Mouse (Mus musculus): ENCODE measurements at regions not wholly inside any gene's neighbourhood (a gene's known extent, or its start where the extent isn't known, plus 50 kb on each side); places are given as distances from the start of the nearest gene placed in this dataset.

- ATAC-seq = no peak
- Histone ChIP-seq H3K36me3 (ENCODE audit: control insufficient read depth, insufficient read depth, low read length) (no peaks in the 10 kb centered on the region), H3K9ac (ENCODE audit: low read depth, low read length) (no peak overlapping the region), H3K4me3 (ENCODE audit: low read length) (no peak overlapping the region), H3K4me2 (ENCODE audit: low read length) (no peak overlapping the region), H3K27ac (ENCODE audit: low read depth, low read length) (no peak overlapping the region), H3K4me1 (ENCODE audit: control insufficient read depth, insufficient read depth, low read depth, low read length) (peaks cover 9% of the 10 kb centered on the region), H3K9me3 (ENCODE audit: control insufficient read depth, low read length) (no peaks in the 10 kb centered on the region), H3K27me3 (replicated peaks; ENCODE audit: control insufficient read depth, insufficient read depth, low read length) (0 out of 2 replicates have a peak, but pooled peaks cover 2% of the 10 kb centered on the region)
- 69% methylated on average over 2 of the region's 2 CpGs for WGBS
These were observed 54.9 kb upstream of the Shb start for GRCm38 (mm10) chr4:45587202-45587601.

DNA sequence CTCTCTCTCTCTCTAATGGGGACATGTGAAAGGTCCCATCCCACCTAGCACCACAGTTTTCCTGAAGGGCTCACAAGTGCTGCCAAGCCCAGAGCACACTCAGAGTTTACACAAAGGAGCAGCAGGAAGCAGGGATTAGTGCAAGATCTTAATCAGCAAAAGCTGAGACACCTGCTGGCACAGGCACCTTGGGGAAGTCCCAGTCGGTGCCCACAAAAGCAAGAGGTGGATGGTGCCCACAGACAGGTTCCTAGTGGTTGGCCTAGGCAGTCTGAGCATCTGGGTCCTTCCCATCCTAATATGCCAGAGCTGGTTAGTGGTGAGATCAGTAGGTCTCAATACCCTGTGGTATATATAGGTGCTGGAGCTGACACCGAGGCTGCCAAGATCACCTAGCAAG, 54.0 kb upstream of the Shb start:
- no peak overlapping the region for H3K4me2 ChIP-seq (ENCODE audit: low read length)
- no peak overlapping the region for H3K9ac ChIP-seq (ENCODE audit: low read depth, low read length)
- H3K27me3 ChIP-seq (replicated peaks; ENCODE audit: control insufficient read depth, insufficient read depth, low read length) = 0 out of 2 replicates have a peak, but pooled peaks cover 2% of the 10 kb centered on the region
- H3K9me3 ChIP-seq (ENCODE audit: control insufficient read depth, low read length) = no peaks in the 10 kb centered on the region
- H3K27ac ChIP-seq (ENCODE audit: low read depth, low read length) = no peak overlapping the region
- peaks cover 6% of the 10 kb centered on the region for H3K4me1 ChIP-seq (ENCODE audit: control insufficient read depth, insufficient read depth, low read depth, low read length)
- 63% methylated on average over 2 of the region's 2 CpGs for WGBS
- H3K4me3 ChIP-seq (ENCODE audit: low read length) = no peak overlapping the region
- H3K36me3 ChIP-seq (ENCODE audit: control insufficient read depth, insufficient read depth, low read length) = no peaks in the 10 kb centered on the region
- ATAC-seq = no peak

DNA sequence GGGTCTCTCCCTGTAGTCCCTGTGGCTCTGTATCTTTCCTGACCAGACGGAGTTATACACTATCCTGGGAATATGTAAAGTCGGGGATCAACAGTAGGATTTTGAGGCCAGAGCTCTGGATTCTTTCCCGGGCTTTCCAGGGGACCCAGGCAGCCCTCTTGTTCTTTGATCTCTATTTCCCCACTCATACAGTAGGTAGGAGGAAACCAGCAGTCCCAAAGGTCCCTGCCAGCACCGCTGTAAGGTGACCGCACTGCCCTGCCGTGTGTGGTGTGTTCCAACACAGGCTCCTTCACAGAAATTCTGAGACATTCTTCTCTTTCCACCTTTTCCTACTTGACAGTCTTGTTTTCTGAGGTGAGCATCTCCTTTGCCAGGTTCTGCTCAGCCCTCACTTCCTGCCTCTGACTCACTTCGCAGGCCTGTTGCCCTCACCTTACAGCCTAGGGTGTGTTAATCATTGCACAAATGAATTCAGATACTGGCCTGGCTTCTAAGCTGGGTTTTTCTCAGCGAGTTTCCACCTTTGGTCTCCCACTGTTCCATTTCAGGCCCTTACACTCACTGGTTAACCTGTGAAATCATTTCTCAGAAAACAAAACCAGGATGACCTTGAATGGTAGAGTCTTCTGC, 53.0 kb upstream of the Shb start:
- H3K4me3 ChIP-seq (ENCODE audit: low read length) = no peak overlapping the region
- no peak for ATAC-seq
- H3K27ac ChIP-seq (ENCODE audit: low read depth, low read length) = no peak overlapping the region
- H3K4me1 ChIP-seq (ENCODE audit: control insufficient read depth, insufficient read depth, low read depth, low read length) = no peaks in the 10 kb centered on the region
- no peaks in the 10 kb centered on the region for H3K36me3 ChIP-seq (ENCODE audit: control insufficient read depth, insufficient read depth, low read length)
- WGBS = 59% methylated on average over 8 of the region's 8 CpGs
- H3K9me3 ChIP-seq (ENCODE audit: control insufficient read depth, low read length) = no peaks in the 10 kb centered on the region
- no peaks in the 10 kb centered on the region for H3K27me3 ChIP-seq (replicated peaks; ENCODE audit: control insufficient read depth, insufficient read depth, low read length)
- H3K9ac ChIP-seq (ENCODE audit: low read depth, low read length) = no peak overlapping the region
- H3K4me2 ChIP-seq (ENCODE audit: low read length) = no peak overlapping the region

DNA sequence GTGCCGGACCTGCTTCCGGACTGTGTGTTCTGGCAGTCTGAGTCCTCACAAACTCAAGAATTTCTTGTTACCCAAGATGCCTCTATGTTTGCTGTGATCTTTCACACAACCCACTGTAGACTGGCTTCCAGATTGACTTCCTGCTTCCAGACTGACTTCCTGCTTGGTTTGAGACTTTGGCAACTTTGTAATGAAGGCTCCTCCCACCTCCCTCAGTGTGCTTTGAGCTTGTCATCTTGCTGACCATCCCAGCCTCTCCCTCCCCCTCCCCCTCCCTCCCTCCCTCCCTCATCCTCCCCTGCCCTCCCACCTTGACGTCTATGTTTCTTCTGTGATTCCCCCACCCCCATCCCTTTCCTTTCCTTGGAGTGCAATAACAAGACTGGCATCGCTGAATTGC, 51.7 kb upstream of the Shb start:
- Histone ChIP-seq H3K27me3 (replicated peaks; ENCODE audit: control insufficient read depth, insufficient read depth, low read length) (no peaks in the 10 kb centered on the region), H3K27ac (ENCODE audit: low read depth, low read length) (no peak overlapping the region), H3K9me3 (ENCODE audit: control insufficient read depth, low read length) (no peaks in the 10 kb centered on the region), H3K9ac (ENCODE audit: low read depth, low read length) (no peak overlapping the region), H3K36me3 (ENCODE audit: control insufficient read depth, insufficient read depth, low read length) (no peaks in the 10 kb centered on the region), H3K4me3 (ENCODE audit: low read length) (no peak overlapping the region), H3K4me1 (ENCODE audit: control insufficient read depth, insufficient read depth, low read depth, low read length) (no peaks in the 10 kb centered on the region), H3K4me2 (ENCODE audit: low read length) (no peak overlapping the region)
- ATAC-seq = no peak
- 59% methylated on average over 4 of the region's 4 CpGs for WGBS

- Histone ChIP-seq H3K4me2 (ENCODE audit: low read length) (no peak overlapping the region), H3K27ac (ENCODE audit: low read depth, low read length) (no peak overlapping the region), H3K4me1 (ENCODE audit: control insufficient read depth, insufficient read depth, low read depth, low read length) (peaks cover 3% of the 10 kb centered on the region; the same call in 1 of the 2 replicates), H3K36me3 (ENCODE audit: control insufficient read depth, insufficient read depth, low read length) (no peaks in the 10 kb centered on the region), H3K4me3 (ENCODE audit: low read length) (no peak overlapping the region), H3K9ac (ENCODE audit: low read depth, low read length) (no peak overlapping the region), H3K9me3 (ENCODE audit: control insufficient read depth, low read length) (no peaks in the 10 kb centered on the region), H3K27me3 (replicated peaks; ENCODE audit: control insufficient read depth, insufficient read depth, low read length) (no peaks in the 10 kb centered on the region)
- no peak for ATAC-seq
- 63% methylated on average over 5 of the region's 5 CpGs for WGBS
These were observed 50.2 kb upstream of the Shb start for GRCm38 (mm10) chr4:45582496-45582895.

All from hindbrain, embryonic 16.5 days (tissue).